Mouse (Mus musculus): ENCODE measurements around the gene Pgap3. TPM values are rescaled to one million over a fixed set of nuclear protein-coding genes. Genes with fewer than 3 reads are reported as not detected.

The Pgap3 gene
- polyA plus RNA-seq, 1 experiment from 2014 or later = 12.4 TPM

Other genes with a start within 250 kb of the Pgap3 start
- gene Med1, start 207.2 kb downstream of the Pgap3 start, polyA plus RNA-seq (2015; fragmentation: Nextera tagmentation; extraction: Ambion mirVana) = 74.9 and 76.8 TPM in 2 replicates
- 13.1 TPM in 2 replicates for gene Cdk12, start 197.4 kb downstream of the Pgap3 start, polyA plus RNA-seq (2015; fragmentation: Nextera tagmentation; extraction: Ambion mirVana)
- gene Neurod2, start 70.8 kb downstream of the Pgap3 start, polyA plus RNA-seq (2015; fragmentation: Nextera tagmentation; extraction: Ambion mirVana) = not detected in 2 replicates
- gene Ppp1r1b, start 52.1 kb downstream of the Pgap3 start, polyA plus RNA-seq (2015; fragmentation: Nextera tagmentation; extraction: Ambion mirVana) = 1.5 and 1.9 TPM in 2 replicates
- gene Stard3, start 42.1 kb downstream of the Pgap3 start, polyA plus RNA-seq (2015; fragmentation: Nextera tagmentation; extraction: Ambion mirVana) = 41.9 and 43.2 TPM in 2 replicates
- gene Tcap, start 16.7 kb downstream of the Pgap3 start, polyA plus RNA-seq (2015; fragmentation: Nextera tagmentation; extraction: Ambion mirVana) = 11.3 and 12.9 TPM in 2 replicates
- gene Pnmt, start 14.0 kb downstream of the Pgap3 start, polyA plus RNA-seq (2015; fragmentation: Nextera tagmentation; extraction: Ambion mirVana) = 1.4 and 1.6 TPM in 2 replicates
- 47.3 and 53.0 TPM in 2 replicates for gene Erbb2, start 12.0 kb upstream of the Pgap3 start, polyA plus RNA-seq (2015; fragmentation: Nextera tagmentation; extraction: Ambion mirVana)
- gene Mien1, start 38.5 kb upstream of the Pgap3 start, polyA plus RNA-seq (2015; fragmentation: Nextera tagmentation; extraction: Ambion mirVana) = 76.0 and 79.4 TPM in 2 replicates
- 5.2 and 6.7 TPM in 2 replicates for gene Grb7, start 45.9 kb upstream of the Pgap3 start, polyA plus RNA-seq (2015; fragmentation: Nextera tagmentation; extraction: Ambion mirVana)
- 0.49 and 0.52 TPM in 2 replicates for gene Ikzf3, start 145.5 kb upstream of the Pgap3 start, polyA plus RNA-seq (2015; fragmentation: Nextera tagmentation; extraction: Ambion mirVana)
- 0.11 and 0.31 TPM in 2 replicates for gene Zpbp2, start 150.6 kb upstream of the Pgap3 start, polyA plus RNA-seq (2015; fragmentation: Nextera tagmentation; extraction: Ambion mirVana)
- 82.8 and 83.6 TPM in 2 replicates for gene Ormdl3, start 186.9 kb upstream of the Pgap3 start, polyA plus RNA-seq (2015; fragmentation: Nextera tagmentation; extraction: Ambion mirVana)
- not detected in 2 replicates for gene Lrrc3c, start 197.8 kb upstream of the Pgap3 start, polyA plus RNA-seq (2015; fragmentation: Nextera tagmentation; extraction: Ambion mirVana)
- 1.2 and 1.4 TPM in 2 replicates for gene Gm12355, start 225.2 kb upstream of the Pgap3 start, polyA plus RNA-seq (2015; fragmentation: Nextera tagmentation; extraction: Ambion mirVana)
- gene Gsdma3, start 225.9 kb upstream of the Pgap3 start, polyA plus RNA-seq (2015; fragmentation: Nextera tagmentation; extraction: Ambion mirVana) = not detected in 2 replicates
- gene Gsdma2, start 246.3 kb upstream of the Pgap3 start, polyA plus RNA-seq (2015; fragmentation: Nextera tagmentation; extraction: Ambion mirVana) = not detected in 2 replicates